Mouse (Mus musculus): ENCODE measurements around the gene Trank1. TPM values are rescaled to one million over a fixed set of nuclear protein-coding genes. Genes with fewer than 3 reads are reported as not detected.

Trank1 gene
- polyA plus RNA-seq, 1 experiment from 2014 or later: not detected

- peak overlapping the region; percentile 55 for H3K27ac ChIP-seq
- no peak overlapping the region; the same call in 1 of the 2 replicates for H3K4me3 ChIP-seq (ENCODE audit: inconsistent target)
- H3K79me2 ChIP-seq (ENCODE audit: inconsistent target): no peaks in the 10 kb centered on the region
- WGBS (ENCODE audit: missing documents): 56% methylated on average over 9 of the region's 9 CpGs
- H3K36me3 ChIP-seq (ENCODE audit: inconsistent target): no peaks in the 10 kb centered on the region
These were observed 22.2 kb upstream of the Trank1 start for GRCm38 (mm10) chr9:111289294-111289831.

- no peaks in the 10 kb centered on the region for H3K36me3 ChIP-seq (ENCODE audit: inconsistent target)
- no peak overlapping the region; the same call in 1 of the 2 replicates for H3K4me3 ChIP-seq (ENCODE audit: inconsistent target)
- no peaks in the 10 kb centered on the region for H3K79me2 ChIP-seq (ENCODE audit: inconsistent target)
- H3K27ac ChIP-seq: peak overlapping the region; percentile 55
- 21% methylated on average over 21 of the region's 21 CpGs for WGBS (ENCODE audit: missing documents)
These were observed 21.7 kb upstream of the Trank1 start for GRCm38 (mm10) chr9:111289832-111290339.

- 83% methylated on average over 11 of the region's 11 CpGs for WGBS (ENCODE audit: missing documents)
- H3K79me2 ChIP-seq (ENCODE audit: inconsistent target): no peaks in the 10 kb centered on the region
- no peak overlapping the region for H3K27ac ChIP-seq
These were observed 20.9 kb upstream of the Trank1 start for GRCm38 (mm10) chr9:111290539-111291100.

GRCm38 (mm10) chr9:111293234-111293633 lies 18.3 kb upstream of the Trank1 start:
- H3K4me3 ChIP-seq (ENCODE audit: inconsistent target): no peak overlapping the region
- WGBS (ENCODE audit: missing documents): 75% methylated on average over 4 of the region's 4 CpGs
- H3K79me2 ChIP-seq (ENCODE audit: inconsistent target): no peaks in the 10 kb centered on the region
- H3K27ac ChIP-seq: no peak overlapping the region
- H3K36me3 ChIP-seq (ENCODE audit: inconsistent target): no peaks in the 10 kb centered on the region

More at GRCm38 (mm10) chr9:111290539-111291100, 20.9 kb upstream of the Trank1 start:
- Histone ChIP-seq H3K36me3 (ENCODE audit: inconsistent target) (no peaks in the 10 kb centered on the region), H3K4me3 (ENCODE audit: inconsistent target) (no peak overlapping the region)

DNA sequence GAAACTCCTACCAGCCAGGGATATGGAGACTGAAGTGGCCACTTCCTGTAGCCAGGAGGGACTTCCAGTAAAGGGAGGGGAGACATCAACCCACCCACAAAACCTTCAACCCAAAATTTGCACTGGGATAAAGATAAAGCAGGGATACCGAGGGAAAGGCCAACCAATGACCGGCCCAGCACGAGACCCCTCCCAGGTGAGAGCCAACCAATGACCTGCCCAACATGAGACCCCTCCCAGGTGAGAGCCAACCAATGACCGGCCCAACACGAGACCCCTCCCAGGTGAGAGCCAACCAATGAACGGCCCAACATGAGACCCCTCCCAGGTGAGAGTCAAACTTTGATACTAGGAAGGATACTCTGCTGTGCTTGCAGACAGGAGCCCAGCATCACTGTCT lies 16.6 kb upstream of the Trank1 start:
- no peaks in the 10 kb centered on the region for H3K36me3 ChIP-seq (ENCODE audit: inconsistent target)
- H3K4me3 ChIP-seq (ENCODE audit: inconsistent target): no peak overlapping the region
- H3K27ac ChIP-seq: no peak overlapping the region
- no peaks in the 10 kb centered on the region for H3K79me2 ChIP-seq (ENCODE audit: inconsistent target)
- WGBS (ENCODE audit: missing documents): 97% methylated on average over 6 of the region's 6 CpGs

GRCm38 (mm10) chr9:111295323-111295722 lies 16.2 kb upstream of the Trank1 start:
- H3K79me2 ChIP-seq (ENCODE audit: inconsistent target): no peaks in the 10 kb centered on the region
- H3K4me3 ChIP-seq (ENCODE audit: inconsistent target): no peak overlapping the region
- H3K36me3 ChIP-seq (ENCODE audit: inconsistent target): no peaks in the 10 kb centered on the region
- WGBS (ENCODE audit: missing documents): 56% methylated on average over 2 of the region's 2 CpGs
- H3K27ac ChIP-seq: no peak overlapping the region

GRCm38 (mm10) chr9:111296433-111296832 lies 15.1 kb upstream of the Trank1 start:
- no peaks in the 10 kb centered on the region for H3K36me3 ChIP-seq (ENCODE audit: inconsistent target)
- WGBS (ENCODE audit: missing documents): 86% methylated on average over 6 of the region's 7 CpGs

GRCm38 (mm10) chr9:111298606-111299005 lies 12.9 kb upstream of the Trank1 start:
- Histone ChIP-seq H3K4me3 (ENCODE audit: inconsistent target) (no peak overlapping the region), H3K27ac (no peak overlapping the region), H3K79me2 (ENCODE audit: inconsistent target) (no peaks in the 10 kb centered on the region), H3K36me3 (ENCODE audit: inconsistent target) (no peaks in the 10 kb centered on the region)
- WGBS (ENCODE audit: missing documents): 90% methylated on average over 2 of the region's 2 CpGs

More at GRCm38 (mm10) chr9:111296433-111296832, 15.1 kb upstream of the Trank1 start:
- Histone ChIP-seq H3K27ac (no peak overlapping the region), H3K79me2 (ENCODE audit: inconsistent target) (no peaks in the 10 kb centered on the region), H3K4me3 (ENCODE audit: inconsistent target) (no peak overlapping the region)

DNA sequence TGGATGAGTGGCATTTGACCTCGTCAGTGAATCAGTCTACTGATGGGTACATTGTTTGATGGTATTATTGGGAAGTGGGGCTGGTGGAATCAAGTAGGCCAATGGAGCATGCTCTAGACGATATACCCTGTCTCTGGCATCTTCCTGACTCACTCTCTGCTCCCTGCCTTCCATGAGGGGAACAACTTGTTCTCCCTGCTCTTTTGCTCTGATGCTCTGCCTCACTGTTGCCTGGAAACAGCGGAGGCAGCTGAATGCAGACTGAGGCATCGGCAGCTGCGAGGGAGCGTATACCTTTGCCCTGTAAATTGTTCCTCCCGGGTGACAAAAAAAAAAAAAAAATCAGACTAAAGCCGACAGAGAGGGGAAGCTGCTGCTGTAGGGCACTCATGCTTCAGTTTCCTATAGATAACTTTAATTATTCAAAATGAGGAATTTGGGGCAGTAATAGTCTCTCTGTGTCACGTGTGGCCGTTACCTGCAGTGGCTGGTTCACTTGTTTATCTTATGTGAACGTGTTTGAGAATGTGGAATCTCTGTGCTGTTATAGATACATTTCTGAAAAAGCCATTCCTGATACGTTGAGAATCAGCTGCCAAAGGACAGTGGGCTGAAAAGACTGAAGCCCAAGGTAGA lies 9.2 kb upstream of the Trank1 start:
- 38% methylated on average over 12 of the region's 12 CpGs for WGBS (ENCODE audit: missing documents)
- no peaks in the 10 kb centered on the region for H3K79me2 ChIP-seq (ENCODE audit: inconsistent target)
- no peaks in the 10 kb centered on the region for H3K36me3 ChIP-seq (ENCODE audit: inconsistent target)
- no peak overlapping the region for H3K4me3 ChIP-seq (ENCODE audit: inconsistent target)
- H3K27ac ChIP-seq: no peak overlapping the region

DNA sequence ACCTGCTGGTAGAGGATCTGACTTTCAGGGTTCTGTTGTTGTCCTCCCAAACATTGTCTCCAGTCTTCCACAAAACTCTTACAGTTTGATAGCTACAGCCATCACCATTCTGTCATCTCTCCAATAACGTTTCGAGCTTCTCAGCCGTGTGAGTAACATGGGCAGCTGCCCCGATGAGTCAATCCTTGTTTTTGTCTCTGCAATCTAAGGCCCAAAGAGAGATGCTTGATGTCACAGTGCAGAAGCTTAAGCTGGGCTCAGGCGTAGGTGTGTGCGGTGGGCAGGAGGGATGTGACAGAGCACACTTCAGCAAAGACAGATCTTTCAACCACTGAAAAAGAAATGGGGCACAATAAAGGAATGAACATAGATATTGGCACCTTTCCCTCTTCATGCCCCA lies 7.5 kb upstream of the Trank1 start:
- Histone ChIP-seq H3K4me3 (ENCODE audit: inconsistent target) (no peak overlapping the region), H3K27ac (no peak overlapping the region), H3K79me2 (ENCODE audit: inconsistent target) (no peaks in the 10 kb centered on the region), H3K36me3 (ENCODE audit: inconsistent target) (no peaks in the 10 kb centered on the region)
- WGBS (ENCODE audit: missing documents): 88% methylated on average over 6 of the region's 6 CpGs

DNA sequence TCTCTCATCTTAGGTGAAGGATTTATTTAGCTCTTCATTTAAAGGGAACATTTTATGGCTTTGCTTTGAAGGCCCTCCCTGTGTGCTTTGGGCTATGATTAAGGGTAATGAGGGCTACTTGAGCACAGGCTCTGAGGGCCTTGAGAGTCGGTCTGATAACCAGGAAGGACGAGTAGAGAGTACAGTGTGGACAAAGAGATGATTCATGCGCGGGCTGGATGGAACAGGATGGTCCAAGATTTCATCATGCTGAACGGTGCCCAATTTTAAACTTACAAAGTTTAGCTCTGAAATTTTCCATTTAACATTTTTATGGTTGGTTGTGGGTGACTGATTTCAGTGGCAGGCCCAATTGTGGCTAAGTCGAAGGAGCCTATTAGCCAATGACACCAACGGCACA lies 5.4 kb upstream of the Trank1 start:
- WGBS (ENCODE audit: missing documents): 83% methylated on average over 7 of the region's 7 CpGs
- no peak overlapping the region for H3K27ac ChIP-seq
- no peaks in the 10 kb centered on the region for H3K79me2 ChIP-seq (ENCODE audit: inconsistent target)
- H3K4me3 ChIP-seq (ENCODE audit: inconsistent target): no peak overlapping the region
- no peaks in the 10 kb centered on the region for H3K36me3 ChIP-seq (ENCODE audit: inconsistent target)

DNA sequence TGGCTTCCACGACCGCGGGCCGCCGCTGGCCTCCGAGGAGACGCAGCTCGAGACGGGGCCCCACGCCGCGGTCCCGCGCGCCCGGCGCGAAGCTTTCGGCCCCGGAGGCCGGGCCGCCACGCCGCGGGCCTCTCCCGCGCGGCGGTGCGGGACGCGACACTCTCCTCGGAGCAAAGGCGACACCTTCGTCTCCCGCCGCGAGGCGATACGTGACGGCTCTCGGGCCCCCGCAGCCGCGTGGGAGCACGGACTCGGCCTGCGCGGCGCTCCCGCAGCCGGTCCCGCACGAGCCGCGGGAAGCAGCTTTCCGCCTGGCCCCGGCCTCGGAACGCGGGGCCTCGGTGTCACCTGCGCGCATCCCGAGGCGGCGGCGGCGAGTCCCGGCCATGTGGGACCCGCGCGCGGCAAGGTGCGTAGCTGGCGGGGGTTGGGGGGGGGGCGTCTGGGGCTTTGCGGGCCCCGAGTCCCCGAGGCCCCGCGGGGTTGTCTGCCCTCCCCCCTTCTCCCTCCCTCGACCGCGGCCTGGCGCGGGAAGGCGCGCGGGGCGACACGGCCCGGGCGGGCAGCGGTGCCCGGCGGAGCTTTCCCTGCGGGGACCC lies 403 bp downstream of the Trank1 start:
- no peak overlapping the region for H3K4me3 ChIP-seq (ENCODE audit: inconsistent target)
- WGBS (ENCODE audit: missing documents): 6% methylated on average over 74 of the region's 98 CpGs
- H3K36me3 ChIP-seq (ENCODE audit: inconsistent target): no peaks in the 10 kb centered on the region
- no peak overlapping the region for H3K27ac ChIP-seq
- H3K79me2 ChIP-seq (ENCODE audit: inconsistent target): no peaks in the 10 kb centered on the region

GRCm38 (mm10) chr9:111312442-111313141 lies 1.1 kb downstream of the Trank1 start:
- Histone ChIP-seq H3K27ac (no peak overlapping the region), H3K79me2 (ENCODE audit: inconsistent target) (no peaks in the 10 kb centered on the region), H3K36me3 (ENCODE audit: inconsistent target) (no peaks in the 10 kb centered on the region), H3K4me3 (ENCODE audit: inconsistent target) (no peak overlapping the region)
- 3% methylated on average over 50 of the region's 59 CpGs for WGBS (ENCODE audit: missing documents)

DNA sequence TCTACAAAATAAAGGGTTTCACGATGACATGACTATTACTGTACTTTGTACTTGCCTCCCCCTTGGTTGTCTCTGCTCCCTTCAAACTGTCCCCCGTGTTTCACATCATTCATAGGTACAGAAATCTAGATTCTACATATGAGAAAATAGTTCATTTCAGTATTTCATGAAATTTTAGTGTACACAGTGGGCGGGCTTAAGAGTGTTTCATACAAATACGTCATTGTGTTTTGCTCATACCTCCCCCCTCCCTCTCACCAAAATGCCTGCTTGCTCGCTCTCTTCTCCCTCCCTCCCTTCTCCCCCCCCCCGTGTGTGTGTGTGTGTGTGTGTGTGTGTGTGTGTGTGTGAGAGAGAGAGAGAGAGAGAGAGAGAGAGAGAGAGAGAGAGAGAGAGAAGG lies 1.8 kb downstream of the Trank1 start:
- 27% methylated on average over 2 of the region's 6 CpGs for WGBS (ENCODE audit: missing documents)
- no peaks in the 10 kb centered on the region for H3K79me2 ChIP-seq (ENCODE audit: inconsistent target)
- no peaks in the 10 kb centered on the region for H3K36me3 ChIP-seq (ENCODE audit: inconsistent target)
- H3K4me3 ChIP-seq (ENCODE audit: inconsistent target): no peak overlapping the region
- H3K27ac ChIP-seq: no peak overlapping the region

Data from macrophage (primary cell).